Mouse (Mus musculus) midbrain, embryonic 12.5 days (tissue): ENCODE data around the gene Gdf9. TPM values are rescaled to one million over a fixed set of nuclear protein-coding genes. Genes with fewer than 3 reads are reported as not detected.

Experiments used
- ATAC-seq: fragments of 200-750 bp; cut with Nextera tagmentation; 2 replicates; pipeline ENCODE4 v1.8.0; 2017; ENCODE audit warnings: low read depth, moderate TSS enrichment, moderate library complexity; ENCODE audit not compliant: low FRiP score
- H3K27ac ChIP-seq: fragments of 300-500 bp; sonication (generic); replicated peaks from 2 replicates; pipeline ENCODE4 v1.5.1; 2016; ENCODE audit warnings: mild to moderate bottlenecking
- H3K27me3 ChIP-seq: fragments of 300-500 bp; sonication (generic); 2 replicates; pipeline ENCODE4 v1.6.1; 2016; ENCODE audit warnings: mild to moderate bottlenecking
- H3K36me3 ChIP-seq: fragments of 300-500 bp; sonication (generic); 2 replicates; pipeline ENCODE4 v1.6.1; 2016
- H3K4me1 ChIP-seq: fragments of 300-500 bp; sonication (generic); 2 replicates; pipeline ENCODE4 v1.6.1; 2016
- H3K4me2 ChIP-seq: fragments of 300-500 bp; sonication (generic); replicated peaks from 2 replicates; pipeline ENCODE4 v1.6.1; 2016; ENCODE audit warnings: mild to moderate bottlenecking, moderate library complexity
- H3K4me3 ChIP-seq: fragments of 300-500 bp; sonication (generic); 2 replicates; pipeline ENCODE4 v1.5.1; 2016; ENCODE audit warnings: mild to moderate bottlenecking
- H3K9ac ChIP-seq: fragments of 300-500 bp; sonication (generic); replicated peaks from 2 replicates; pipeline ENCODE4 v1.6.1; 2016; ENCODE audit warnings: mild to moderate bottlenecking, moderate library complexity
- H3K9me3 ChIP-seq: fragments of 300-500 bp; sonication (generic); 2 replicates; pipeline ENCODE4 v1.6.1; 2016; ENCODE audit warnings: mild to moderate bottlenecking
- WGBS: fragments of 180-500 bp; shearing (Covaris S2); methylation state at CpG from one replicate; pipeline ENCODE4 v1.1.7; 2016; 5-methylcytosine and 5-hydroxymethylcytosine counted together
- polyA plus RNA-seq: library from polyadenylated mRNA; unstranded; fragments of >200 nt; fragmentation: Nextera tagmentation; extraction: Ambion mirVana; gene quantifications from 2 replicates; pipeline ENCODE4 v1.2.1, GENCODE M21; 2016

The Gdf9 gene
- polyA plus RNA-seq, 1 experiment from 2014 or later = 3.0 TPM

DNA sequence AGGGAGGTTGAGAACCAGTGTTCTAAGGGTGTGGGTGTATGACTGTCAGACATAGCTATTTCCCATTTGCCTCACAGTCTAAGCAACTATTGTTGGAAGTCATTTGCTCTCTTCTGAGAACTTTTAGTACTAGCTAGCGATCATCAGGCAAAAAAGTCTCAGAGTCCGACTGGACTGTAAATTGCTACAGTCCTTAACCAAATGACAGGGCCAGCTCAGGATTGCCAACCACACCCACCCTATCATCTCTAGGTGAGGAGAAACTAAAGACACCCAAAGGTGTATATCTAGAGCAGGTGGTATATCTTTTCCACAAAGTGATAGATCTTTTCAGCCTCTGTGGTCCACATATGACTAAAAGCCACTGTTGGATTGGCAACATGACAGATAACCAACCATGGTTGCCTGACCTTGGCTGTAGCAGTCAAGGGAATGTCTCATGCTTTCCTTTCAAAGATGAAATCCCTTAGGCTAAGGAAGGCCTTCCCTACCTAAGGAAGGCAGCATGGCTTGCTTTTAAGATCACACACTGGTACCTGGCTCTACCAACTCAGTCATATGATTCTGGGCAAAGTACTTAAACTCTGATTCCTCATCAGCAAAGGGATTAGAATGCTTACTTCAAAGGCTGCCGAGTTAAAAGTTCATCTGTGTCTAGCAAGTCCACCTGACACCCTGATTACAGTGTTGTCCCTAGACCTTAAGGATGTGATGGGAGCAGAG, 2.7 kb upstream of the Gdf9 start:
- peaks cover 10% of the 10 kb centered on the region for H3K36me3 ChIP-seq
- no peak overlapping the region for H3K4me2 ChIP-seq
- peaks cover 15% of the 10 kb centered on the region for H3K4me1 ChIP-seq
- H3K4me3 ChIP-seq = no peak overlapping the region
- no peak overlapping the region for H3K9ac ChIP-seq
- no peak for ATAC-seq
- H3K27ac ChIP-seq = no peak overlapping the region
- H3K9me3 ChIP-seq = no peaks in the 10 kb centered on the region
- WGBS = 94% methylated on average over 3 of the region's 3 CpGs
- no peaks in the 10 kb centered on the region for H3K27me3 ChIP-seq

DNA sequence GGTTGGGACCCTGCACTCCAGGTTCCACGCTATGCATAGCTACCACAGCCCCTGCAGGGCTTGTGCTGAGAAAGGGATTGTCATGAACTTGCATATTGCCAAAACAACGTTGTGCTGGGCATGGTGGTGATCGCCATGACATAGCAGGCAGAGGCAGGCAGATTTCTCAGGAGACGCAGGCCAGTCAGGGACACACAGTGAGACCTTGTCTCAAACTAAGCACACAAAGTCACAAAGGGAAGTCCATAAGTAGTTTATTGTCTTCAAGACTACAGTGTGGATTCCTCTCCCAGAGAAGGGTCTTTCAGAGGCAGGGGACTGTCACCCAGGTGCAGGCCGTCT, 2.1 kb upstream of the Gdf9 start:
- H3K4me2 ChIP-seq = no peak overlapping the region

DNA sequence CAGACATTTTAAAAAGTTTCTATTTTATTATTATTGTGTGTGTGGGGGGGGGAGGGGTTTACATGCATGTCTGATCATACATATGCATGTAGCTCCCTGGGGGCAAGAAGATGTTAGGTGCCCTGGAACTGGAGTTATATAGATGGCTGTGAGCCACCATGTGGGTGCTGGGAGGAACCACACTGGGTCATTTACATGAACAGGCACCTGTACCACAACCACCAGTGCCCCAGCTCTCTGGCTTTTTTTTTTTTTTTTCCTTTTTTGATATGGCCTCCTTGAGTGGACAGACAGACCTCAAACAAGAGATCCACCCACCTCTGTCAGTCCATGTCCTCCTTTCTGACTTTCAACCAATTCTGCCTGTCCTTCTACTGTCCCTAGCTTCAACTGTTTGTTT, 1.6 kb upstream of the Gdf9 start:
- H3K27me3 ChIP-seq = no peaks in the 10 kb centered on the region
- H3K36me3 ChIP-seq = peaks cover 10% of the 10 kb centered on the region
- no peak overlapping the region for H3K27ac ChIP-seq
- H3K9me3 ChIP-seq = no peaks in the 10 kb centered on the region
- H3K4me1 ChIP-seq = peaks cover 15% of the 10 kb centered on the region
- peak overlapping the region; percentile 91 for H3K4me2 ChIP-seq
- H3K9ac ChIP-seq = no peak overlapping the region
- ATAC-seq = no peak
- peak overlapping the region; percentile 82 for H3K4me3 ChIP-seq

More for the DNA sequence above, 2.1 kb upstream of the Gdf9 start:
- no peak overlapping the region for H3K27ac ChIP-seq
- no peaks in the 10 kb centered on the region for H3K27me3 ChIP-seq
- no peak for ATAC-seq
- H3K9ac ChIP-seq = no peak overlapping the region
- H3K9me3 ChIP-seq = no peaks in the 10 kb centered on the region
- H3K4me1 ChIP-seq = peaks cover 15% of the 10 kb centered on the region
- H3K36me3 ChIP-seq = peaks cover 10% of the 10 kb centered on the region
- H3K4me3 ChIP-seq = no peak overlapping the region
- 97% methylated on average over 5 of the region's 5 CpGs for WGBS

GRCm38 (mm10) chr11:53430300-53430669, 538 bp upstream of the Gdf9 start:
- Histone ChIP-seq H3K4me3 (peak overlapping the region; percentile 82), H3K9me3 (no peaks in the 10 kb centered on the region), H3K9ac (peak overlapping the region; percentile 85), H3K27ac (peak overlapping the region; percentile 67), H3K27me3 (no peaks in the 10 kb centered on the region), H3K36me3 (peaks cover 10% of the 10 kb centered on the region), H3K4me1 (peaks cover 15% of the 10 kb centered on the region), H3K4me2 (peak overlapping the region; percentile 91)
- WGBS = under 1% methylated on average over 34 of the region's 34 CpGs
- ATAC-seq = peak; percentile 53; the same call in 1 of the 2 replicates

- no peaks in the 10 kb centered on the region for H3K9me3 ChIP-seq
- peaks cover 10% of the 10 kb centered on the region for H3K36me3 ChIP-seq
- H3K4me1 ChIP-seq = peaks cover 15% of the 10 kb centered on the region
- peak overlapping the region; percentile 12; the same call in 1 of the 2 replicates for H3K9ac ChIP-seq
- ATAC-seq = no peak; the same call in 1 of the 2 replicates
- peak overlapping the region; percentile 82 for H3K4me3 ChIP-seq
- 19% methylated on average over 9 of the region's 9 CpGs for WGBS
- H3K27me3 ChIP-seq = no peaks in the 10 kb centered on the region
- H3K4me2 ChIP-seq = peak overlapping the region; percentile 91
- peak overlapping the region; percentile 5; the same call in 1 of the 2 replicates for H3K27ac ChIP-seq
These were observed 679 bp downstream of the Gdf9 start for GRCm38 (mm10) chr11:53431347-53432056.

- Histone ChIP-seq H3K9ac (no peak overlapping the region), H3K27ac (no peak overlapping the region), H3K9me3 (no peaks in the 10 kb centered on the region), H3K36me3 (peaks cover 8% of the 10 kb centered on the region), H3K27me3 (no peaks in the 10 kb centered on the region), H3K4me3 (no peak overlapping the region), H3K4me1 (peaks cover 15% of the 10 kb centered on the region), H3K4me2 (no peak overlapping the region)
- ATAC-seq = no peak
- 74% methylated on average over 6 of the region's 6 CpGs for WGBS
These were observed 2.2 kb downstream of the Gdf9 start for GRCm38 (mm10) chr11:53433057-53433456.

DNA sequence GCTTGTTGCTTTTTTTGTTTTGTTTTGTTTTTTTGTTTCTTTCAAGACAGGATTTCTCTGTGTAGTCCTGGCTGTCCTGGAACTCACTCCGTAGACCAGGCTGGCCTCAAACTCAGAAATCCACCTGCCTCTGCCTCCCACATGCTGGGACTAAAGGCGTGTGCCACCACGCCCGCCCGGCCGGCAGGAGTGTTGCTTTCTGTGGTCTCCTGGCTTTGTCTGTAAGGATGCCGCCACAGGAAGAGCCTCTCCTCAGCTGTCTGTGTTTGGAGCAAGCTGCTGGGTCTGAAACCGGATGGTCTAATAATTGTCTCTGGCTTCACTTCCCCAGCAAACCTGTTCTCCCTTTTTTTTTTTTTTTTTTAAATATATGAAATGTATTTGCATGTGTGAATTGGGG, 4.7 kb downstream of the Gdf9 start:
- H3K4me1 ChIP-seq = peaks cover 5% of the 10 kb centered on the region
- H3K9ac ChIP-seq = no peak overlapping the region
- no peak for ATAC-seq
- H3K4me2 ChIP-seq = no peak overlapping the region
- no peaks in the 10 kb centered on the region for H3K9me3 ChIP-seq
- no peak overlapping the region for H3K27ac ChIP-seq
- H3K4me3 ChIP-seq = no peak overlapping the region
- H3K27me3 ChIP-seq = no peaks in the 10 kb centered on the region
- H3K36me3 ChIP-seq = no peaks in the 10 kb centered on the region
- 87% methylated on average over 8 of the region's 8 CpGs for WGBS

- Histone ChIP-seq H3K9me3 (no peaks in the 10 kb centered on the region), H3K4me1 (peaks cover 3% of the 10 kb centered on the region), H3K4me3 (no peak overlapping the region), H3K9ac (no peak overlapping the region), H3K4me2 (no peak overlapping the region), H3K36me3 (no peaks in the 10 kb centered on the region), H3K27ac (no peak overlapping the region), H3K27me3 (no peaks in the 10 kb centered on the region)
- WGBS = 89% methylated on average over 6 of the region's 6 CpGs
- no peak for ATAC-seq
These were observed 5.5 kb downstream of the Gdf9 start for GRCm38 (mm10) chr11:53436338-53436737.

DNA sequence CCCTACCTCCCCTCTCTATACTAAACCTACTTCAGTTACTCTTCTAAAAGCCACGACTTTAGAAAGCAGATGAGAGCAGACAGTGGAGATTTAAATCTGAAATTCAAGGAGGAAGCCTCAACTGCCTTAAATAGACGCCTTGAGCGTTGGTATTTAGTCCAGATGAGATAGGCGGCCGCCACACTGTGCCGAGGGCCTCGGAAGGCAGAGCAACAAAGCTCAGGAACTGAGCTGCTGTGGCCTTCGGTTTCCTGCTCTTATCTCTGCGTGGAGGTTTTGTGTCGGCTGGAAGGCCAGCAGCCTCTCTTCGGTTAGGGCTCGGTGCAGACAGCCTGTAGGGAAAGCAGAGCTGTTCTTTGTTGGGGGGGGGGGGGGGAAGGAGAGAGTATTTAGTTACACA, 11.1 kb downstream of the Gdf9 start:
- Histone ChIP-seq H3K9me3 (no peaks in the 10 kb centered on the region), H3K4me3 (no peak overlapping the region), H3K36me3 (no peaks in the 10 kb centered on the region), H3K4me2 (no peak overlapping the region), H3K9ac (no peak overlapping the region), H3K4me1 (no peaks in the 10 kb centered on the region), H3K27me3 (no peaks in the 10 kb centered on the region), H3K27ac (no peak overlapping the region)
- ATAC-seq = no peak
- WGBS = 49% methylated on average over 12 of the region's 12 CpGs

DNA sequence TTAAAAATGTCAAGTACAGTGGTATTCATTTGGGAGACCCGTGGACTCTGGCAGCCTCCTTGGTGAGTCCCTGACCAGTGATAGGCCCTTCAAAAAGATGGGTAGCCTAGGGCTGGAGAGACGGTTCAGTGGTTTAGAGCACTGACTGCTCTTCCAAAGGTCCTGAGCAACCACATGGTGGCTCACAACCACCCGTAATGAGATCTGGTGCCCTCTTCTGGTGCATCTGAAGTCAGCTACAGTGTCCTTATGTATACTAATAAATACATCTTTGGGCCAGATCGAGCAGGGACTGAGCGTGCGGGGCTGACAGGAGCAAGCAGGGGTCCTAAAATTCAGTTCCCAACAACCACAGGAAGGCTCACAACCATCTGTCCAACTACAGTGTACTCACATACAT, 13.0 kb downstream of the Gdf9 start:
- H3K27me3 ChIP-seq = no peaks in the 10 kb centered on the region
- H3K9me3 ChIP-seq = no peaks in the 10 kb centered on the region
- WGBS = 44% methylated on average over 6 of the region's 6 CpGs
- no peak for ATAC-seq
- H3K4me3 ChIP-seq = no peak overlapping the region
- no peak overlapping the region for H3K4me2 ChIP-seq
- H3K4me1 ChIP-seq = no peaks in the 10 kb centered on the region
- H3K27ac ChIP-seq = no peak overlapping the region
- H3K9ac ChIP-seq = no peak overlapping the region
- H3K36me3 ChIP-seq = no peaks in the 10 kb centered on the region

DNA sequence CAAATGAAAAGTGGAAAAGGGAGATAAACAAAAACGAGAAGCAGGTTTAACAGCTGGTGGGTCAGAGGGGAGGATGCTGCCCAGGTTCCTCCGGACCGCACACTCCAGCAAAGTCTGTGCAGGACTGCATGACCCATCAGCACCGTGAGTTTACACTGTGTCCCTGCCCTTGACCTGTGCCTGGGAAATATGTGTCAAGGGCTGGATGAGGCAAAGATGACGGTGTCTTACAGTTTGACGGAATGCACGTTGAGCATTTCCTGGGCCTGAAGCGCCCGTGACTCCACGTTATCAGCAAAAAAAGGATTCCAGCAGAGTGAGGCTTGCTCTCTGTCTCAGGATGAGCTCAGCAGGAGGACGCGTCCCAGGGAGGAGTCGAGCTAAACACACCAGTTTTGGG, 14.7 kb downstream of the Gdf9 start:
- Histone ChIP-seq H3K27ac (no peak overlapping the region), H3K27me3 (no peaks in the 10 kb centered on the region; the same call in 1 of the 2 replicates), H3K36me3 (no peaks in the 10 kb centered on the region)

DNA sequence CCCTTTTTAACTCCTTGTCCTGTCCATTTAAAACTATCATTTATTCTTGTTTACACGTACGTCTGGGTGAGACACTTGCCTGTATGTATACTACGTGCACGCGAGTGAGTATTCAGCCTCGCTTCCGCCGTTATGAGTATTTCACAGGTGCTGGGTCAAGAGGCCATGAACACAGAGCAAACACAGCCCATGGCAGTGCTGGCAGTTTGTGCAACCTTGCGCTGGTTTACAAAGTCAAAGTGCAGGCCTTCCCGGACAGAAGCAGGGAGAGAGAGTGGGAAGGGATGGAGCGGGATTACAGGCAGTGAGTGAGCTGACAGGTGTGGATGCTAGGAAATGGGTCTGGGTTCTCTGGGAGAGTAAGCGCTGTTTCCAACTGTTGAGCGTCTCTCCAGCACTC, 15.4 kb downstream of the Gdf9 start:
- Histone ChIP-seq H3K27me3 (no peaks in the 10 kb centered on the region; the same call in 1 of the 2 replicates), H3K4me2 (no peak overlapping the region), H3K4me3 (no peak overlapping the region), H3K36me3 (no peaks in the 10 kb centered on the region), H3K9me3 (no peaks in the 10 kb centered on the region), H3K4me1 (no peaks in the 10 kb centered on the region), H3K9ac (no peak overlapping the region), H3K27ac (no peak overlapping the region)
- 87% methylated on average over 13 of the region's 13 CpGs for WGBS
- no peak for ATAC-seq

More for the DNA sequence above, 14.7 kb downstream of the Gdf9 start:
- no peaks in the 10 kb centered on the region for H3K9me3 ChIP-seq
- no peaks in the 10 kb centered on the region for H3K4me1 ChIP-seq
- 59% methylated on average over 13 of the region's 13 CpGs for WGBS
- no peak for ATAC-seq
- H3K4me2 ChIP-seq = no peak overlapping the region
- H3K9ac ChIP-seq = no peak overlapping the region
- H3K4me3 ChIP-seq = no peak overlapping the region
